Mouse (Mus musculus): ENCODE results near the gene Card10. TPM values are rescaled to one million over a fixed set of nuclear protein-coding genes. Genes with fewer than 3 reads are reported as not detected.

Card10 gene
- polyA plus RNA-seq, 1 experiment from 2014 or later: 5.7 TPM

DNA sequence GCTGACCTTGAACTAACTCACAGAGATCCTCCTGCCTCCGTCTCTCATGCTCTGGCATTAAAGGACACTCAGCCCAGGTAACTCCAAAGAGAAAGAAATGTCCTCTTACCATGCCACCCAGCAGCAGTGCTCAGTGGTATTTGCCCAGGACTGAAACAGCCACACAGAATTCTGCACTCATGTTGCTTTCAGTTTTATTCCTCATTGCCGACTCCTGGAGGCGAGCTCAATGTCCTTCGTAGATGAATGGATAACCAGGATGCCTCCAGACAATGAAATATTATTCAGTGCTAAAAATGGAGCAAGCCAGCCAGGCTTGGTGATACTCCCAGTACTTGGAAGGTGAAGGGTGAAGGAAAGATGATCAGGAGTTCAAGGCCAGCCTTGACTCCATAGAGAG, 10.8 kb upstream of the Card10 start:
- WGBS: 83% methylated on average over 4 of the region's 4 CpGs
- Histone ChIP-seq H3K9ac (no peak overlapping the region), H3K27ac (no peak overlapping the region), H3K36me3 (no peaks in the 10 kb centered on the region), H3K27me3 (no peaks in the 10 kb centered on the region), H3K9me3 (replicated peaks) (no peaks in the 10 kb centered on the region), H3K4me2 (no peak overlapping the region), H3K4me1 (replicated peaks) (peaks cover 25% of the 10 kb centered on the region), H3K4me3 (no peak overlapping the region)
- no peak for ATAC-seq (replicated peaks; ENCODE audit: insufficient number of reproducible peaks, insufficient read depth, low FRiP score, low read depth)

- 43% methylated on average over 9 of the region's 9 CpGs for WGBS
- no peak overlapping the region for H3K27ac ChIP-seq
- no peak overlapping the region for H3K4me2 ChIP-seq
- H3K27me3 ChIP-seq: peaks cover 7% of the 10 kb centered on the region
- no peaks in the 10 kb centered on the region for H3K9me3 ChIP-seq (replicated peaks)
- no peak overlapping the region for H3K9ac ChIP-seq
- no peak for ATAC-seq (replicated peaks; ENCODE audit: insufficient number of reproducible peaks, insufficient read depth, low FRiP score, low read depth)
- no peaks in the 10 kb centered on the region for H3K36me3 ChIP-seq
- H3K4me1 ChIP-seq (replicated peaks): peaks cover 27% of the 10 kb centered on the region
- no peak overlapping the region for H3K4me3 ChIP-seq
Observed at GRCm38 (mm10) chr15:78810146-78810545, 7.3 kb upstream of the Card10 start.

GRCm38 (mm10) chr15:78809739-78810138, 6.9 kb upstream of the Card10 start:
- Histone ChIP-seq H3K36me3 (no peaks in the 10 kb centered on the region), H3K4me1 (replicated peaks) (peaks cover 25% of the 10 kb centered on the region), H3K27ac (no peak overlapping the region), H3K9ac (no peak overlapping the region), H3K27me3 (peaks cover 7% of the 10 kb centered on the region), H3K4me2 (no peak overlapping the region), H3K4me3 (no peak overlapping the region), H3K9me3 (replicated peaks) (no peaks in the 10 kb centered on the region)
- 39% methylated on average over 9 of the region's 9 CpGs for WGBS
- no peak for ATAC-seq (replicated peaks; ENCODE audit: insufficient number of reproducible peaks, insufficient read depth, low FRiP score, low read depth)

DNA sequence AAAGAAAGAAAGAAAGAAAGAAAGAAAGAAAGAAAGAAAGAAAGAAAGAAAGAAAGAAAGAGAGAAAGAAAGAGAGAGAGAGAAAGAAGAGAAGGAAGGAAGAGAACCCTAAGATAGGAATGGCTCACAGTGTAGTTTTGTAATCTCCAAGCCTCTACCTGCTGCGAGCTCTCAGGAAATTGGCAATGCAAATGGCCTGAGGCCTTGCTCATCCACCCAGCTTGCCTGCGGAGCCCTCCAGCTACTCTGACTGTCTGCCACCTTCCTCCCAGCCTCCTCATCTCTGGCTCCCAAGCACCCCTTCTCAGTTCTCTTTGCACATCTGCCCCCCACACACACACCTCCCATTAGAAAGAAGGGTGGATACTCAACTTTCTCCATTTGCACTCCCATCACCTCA, 6.1 kb upstream of the Card10 start:
- Histone ChIP-seq H3K27ac (no peak overlapping the region), H3K9ac (no peak overlapping the region), H3K4me2 (no peak overlapping the region), H3K36me3 (no peaks in the 10 kb centered on the region), H3K4me3 (no peak overlapping the region), H3K27me3 (peaks cover 7% of the 10 kb centered on the region), H3K4me1 (replicated peaks) (peaks cover 30% of the 10 kb centered on the region), H3K9me3 (replicated peaks) (no peaks in the 10 kb centered on the region)
- ATAC-seq (replicated peaks; ENCODE audit: insufficient number of reproducible peaks, insufficient read depth, low FRiP score, low read depth): no peak
- WGBS: 88% methylated on average over 2 of the region's 2 CpGs

- WGBS: 76% methylated on average over 3 of the region's 3 CpGs
- Histone ChIP-seq H3K4me1 (replicated peaks) (peaks cover 48% of the 10 kb centered on the region), H3K4me2 (no peak overlapping the region)
Observed at GRCm38 (mm10) chr15:78807141-78807540, 4.3 kb upstream of the Card10 start.

GRCm38 (mm10) chr15:78806614-78807013, 3.8 kb upstream of the Card10 start:
- Histone ChIP-seq H3K9me3 (replicated peaks) (no peaks in the 10 kb centered on the region), H3K4me2 (no peak overlapping the region), H3K27me3 (peaks cover 9% of the 10 kb centered on the region), H3K9ac (no peak overlapping the region), H3K4me1 (replicated peaks) (peaks cover 53% of the 10 kb centered on the region), H3K4me3 (no peak overlapping the region), H3K36me3 (no peaks in the 10 kb centered on the region), H3K27ac (no peak overlapping the region)
- 20% methylated on average over 2 of the region's 2 CpGs for WGBS
- ATAC-seq (replicated peaks; ENCODE audit: insufficient number of reproducible peaks, insufficient read depth, low FRiP score, low read depth): no peak

More at GRCm38 (mm10) chr15:78807141-78807540, 4.3 kb upstream of the Card10 start:
- Histone ChIP-seq H3K9me3 (replicated peaks) (no peaks in the 10 kb centered on the region), H3K27me3 (peaks cover 7% of the 10 kb centered on the region), H3K4me3 (no peak overlapping the region), H3K36me3 (no peaks in the 10 kb centered on the region), H3K27ac (no peak overlapping the region), H3K9ac (no peak overlapping the region)
- ATAC-seq (replicated peaks; ENCODE audit: insufficient number of reproducible peaks, insufficient read depth, low FRiP score, low read depth): no peak

DNA sequence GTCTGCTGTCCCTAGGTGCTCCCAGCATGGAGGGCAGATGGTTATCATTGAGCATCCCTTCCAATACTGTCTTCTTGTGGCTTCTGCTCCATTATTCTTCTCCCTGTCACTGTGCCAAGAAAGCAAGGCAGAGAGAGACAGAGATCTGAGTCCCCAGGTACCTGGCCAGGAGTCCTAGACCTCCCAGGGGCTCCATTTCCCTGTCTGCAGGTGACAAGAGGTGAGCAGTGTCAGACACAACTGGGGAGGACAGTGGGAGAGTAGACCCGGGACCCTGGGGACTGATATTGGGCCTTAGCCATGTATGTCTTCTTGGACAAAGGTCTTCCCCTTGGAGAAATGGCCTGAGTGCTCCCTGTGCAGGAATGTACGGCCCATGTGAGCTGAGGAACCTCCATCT, 2.5 kb upstream of the Card10 start:
- WGBS: 65% methylated on average over 2 of the region's 2 CpGs
- Histone ChIP-seq H3K4me1 (replicated peaks) (peaks cover 55% of the 10 kb centered on the region), H3K27me3 (peaks cover 19% of the 10 kb centered on the region), H3K9me3 (replicated peaks) (no peaks in the 10 kb centered on the region), H3K27ac (no peak overlapping the region), H3K4me3 (no peak overlapping the region), H3K4me2 (no peak overlapping the region), H3K36me3 (no peaks in the 10 kb centered on the region), H3K9ac (no peak overlapping the region)
- ATAC-seq (replicated peaks; ENCODE audit: insufficient number of reproducible peaks, insufficient read depth, low FRiP score, low read depth): no peak

DNA sequence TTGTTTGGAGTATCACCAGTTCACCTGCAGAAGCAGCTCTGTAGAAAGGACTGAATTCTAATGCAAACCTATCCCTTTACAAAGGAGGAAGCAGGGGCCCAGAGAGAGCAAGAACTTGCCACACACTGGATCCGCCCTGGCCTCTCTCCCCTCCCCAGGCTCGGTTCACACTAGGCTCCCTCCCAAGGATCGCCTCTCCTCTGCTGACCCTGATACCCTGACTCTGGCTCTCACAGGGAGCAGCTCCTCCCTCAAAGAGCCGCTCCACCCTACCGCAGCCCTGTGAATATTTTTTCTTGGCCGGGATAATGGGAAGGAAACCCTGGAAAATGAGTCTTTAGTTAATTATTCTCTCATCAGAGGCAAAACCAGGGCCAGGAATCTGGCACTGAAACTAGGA, 1.5 kb upstream of the Card10 start:
- Histone ChIP-seq H3K9me3 (replicated peaks) (no peaks in the 10 kb centered on the region), H3K27me3 (peaks cover 19% of the 10 kb centered on the region), H3K4me2 (no peak overlapping the region), H3K36me3 (no peaks in the 10 kb centered on the region), H3K4me1 (replicated peaks) (peaks cover 48% of the 10 kb centered on the region), H3K9ac (no peak overlapping the region), H3K4me3 (no peak overlapping the region), H3K27ac (peak overlapping the region; percentile 78)
- ATAC-seq (replicated peaks; ENCODE audit: insufficient number of reproducible peaks, insufficient read depth, low FRiP score, low read depth): no peak
- 34% methylated on average over 6 of the region's 6 CpGs for WGBS

GRCm38 (mm10) chr15:78803499-78803900, 658 bp upstream of the Card10 start:
- H3K36me3 ChIP-seq: no peaks in the 10 kb centered on the region
- ATAC-seq (replicated peaks; ENCODE audit: insufficient number of reproducible peaks, insufficient read depth, low FRiP score, low read depth): peak; percentile 47
- H3K4me1 ChIP-seq (replicated peaks): peaks cover 53% of the 10 kb centered on the region
- 3% methylated on average over 8 of the region's 8 CpGs for WGBS
- H3K9ac ChIP-seq: no peak overlapping the region
- no peaks in the 10 kb centered on the region for H3K9me3 ChIP-seq (replicated peaks)
- H3K27me3 ChIP-seq: peaks cover 19% of the 10 kb centered on the region
- H3K27ac ChIP-seq: peak overlapping the region; percentile 78
- peak overlapping the region; percentile 92 for H3K4me2 ChIP-seq
- peak overlapping the region; percentile 66 for H3K4me3 ChIP-seq

- WGBS: 5% methylated on average over 66 of the region's 67 CpGs
- Histone ChIP-seq H3K27ac (peak overlapping the region; percentile 78), H3K36me3 (no peaks in the 10 kb centered on the region), H3K9ac (peak overlapping the region; percentile 69), H3K4me2 (peak overlapping the region; percentile 92), H3K9me3 (replicated peaks) (no peaks in the 10 kb centered on the region), H3K4me3 (peak overlapping the region; percentile 66), H3K27me3 (peaks cover 12% of the 10 kb centered on the region), H3K4me1 (replicated peaks) (peaks cover 57% of the 10 kb centered on the region)
- ATAC-seq (replicated peaks; ENCODE audit: insufficient number of reproducible peaks, insufficient read depth, low FRiP score, low read depth): 0 out of 2 replicates have a peak, but pooled peaks have one; percentile 16
Observed at GRCm38 (mm10) chr15:78801971-78802741, 686 bp downstream of the Card10 start.

DNA sequence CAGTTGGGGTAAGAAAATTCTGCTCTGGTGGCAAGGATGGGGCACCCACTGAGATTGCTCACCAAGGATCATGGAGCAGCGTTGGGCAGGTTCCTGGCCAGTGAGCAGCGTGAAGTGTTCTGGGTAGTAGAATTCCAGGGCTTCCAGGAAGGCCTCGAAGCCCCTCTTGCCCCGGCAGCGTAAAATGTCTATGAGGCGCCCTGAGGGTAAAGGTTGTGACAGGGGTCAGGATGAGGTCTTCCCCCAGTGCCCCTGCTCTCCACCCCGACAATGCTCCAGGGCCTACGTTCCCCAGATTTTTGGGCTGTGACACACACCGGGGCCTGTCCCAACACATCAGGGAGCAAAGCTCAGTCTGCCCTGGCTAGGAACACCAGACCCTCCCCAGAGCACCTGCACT, 1.3 kb downstream of the Card10 start:
- no peak for ATAC-seq (replicated peaks; ENCODE audit: insufficient number of reproducible peaks, insufficient read depth, low FRiP score, low read depth)
- Histone ChIP-seq H3K9me3 (replicated peaks) (no peaks in the 10 kb centered on the region), H3K4me2 (peak overlapping the region; percentile 92), H3K9ac (peak overlapping the region; percentile 69; the same call in 1 of the 2 replicates), H3K4me3 (peak overlapping the region; percentile 66), H3K4me1 (replicated peaks) (peaks cover 55% of the 10 kb centered on the region), H3K27ac (0 out of 2 replicates have a peak overlapping the region, but pooled peaks have one; percentile 78), H3K27me3 (peaks cover 12% of the 10 kb centered on the region), H3K36me3 (no peaks in the 10 kb centered on the region)
- WGBS: 77% methylated on average over 9 of the region's 9 CpGs

DNA sequence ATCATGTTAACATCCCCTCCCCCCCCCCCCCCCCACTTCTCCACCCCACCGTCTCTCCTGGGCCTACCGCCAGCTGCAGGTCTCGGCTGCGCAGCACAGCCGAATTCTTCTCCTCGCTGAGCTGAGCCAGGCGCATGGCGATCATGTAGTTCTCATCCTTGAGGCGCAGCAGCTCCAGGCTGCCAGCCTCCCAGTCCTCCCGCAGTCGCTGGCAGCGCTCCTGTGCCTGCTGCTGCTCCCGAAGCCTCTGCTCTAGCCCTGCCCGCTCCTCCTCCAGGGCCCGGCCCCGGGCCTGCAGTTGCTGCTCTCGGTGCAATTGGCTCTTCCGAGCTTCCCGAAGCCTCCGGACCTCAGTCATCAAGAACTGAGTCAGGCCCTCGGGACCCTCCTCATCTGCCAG, 3.8 kb downstream of the Card10 start:
- 46% methylated on average over 21 of the region's 21 CpGs for WGBS
- H3K36me3 ChIP-seq: no peaks in the 10 kb centered on the region
- ATAC-seq (replicated peaks; ENCODE audit: insufficient number of reproducible peaks, insufficient read depth, low FRiP score, low read depth): no peak
- H3K27ac ChIP-seq: no peak overlapping the region
- H3K9ac ChIP-seq: no peak overlapping the region
- H3K9me3 ChIP-seq (replicated peaks): no peaks in the 10 kb centered on the region
- H3K4me2 ChIP-seq: peak overlapping the region; percentile 6; the same call in 1 of the 2 replicates
- peaks cover 12% of the 10 kb centered on the region for H3K27me3 ChIP-seq
- no peak overlapping the region for H3K4me3 ChIP-seq
- H3K4me1 ChIP-seq (replicated peaks): peaks cover 61% of the 10 kb centered on the region

All from heart, embryonic 15.5 days (tissue).